Mouse (Mus musculus): Measurements from ENCODE around the gene Zfp36.
A peak's percentile ranks its signal among the peaks of the same experiment; 100 is the strongest.
"Not testable (repeated sequence)": the region's sequence is repeated elsewhere in the genome, so short reads cannot be mapped to it uniquely, and the experiment has no call there.

Zfp36 gene

GRCm38 (mm10) chr7:28380237-28381016, at the start of gene Zfp36:
TSS of gene Zfp36 (minus strand) at chr7:28380253.
- no peak for DNase-seq (ENCODE audit: low spot score)

GRCm38 (mm10) chr7:28427738-28428137, 47.7 kb upstream of the Zfp36 start:
- DNase-seq (ENCODE audit: low spot score): no peak

- no peak for DNase-seq (ENCODE audit: low spot score)
Observed at GRCm38 (mm10) chr7:28423018-28423417, 43.0 kb upstream of the Zfp36 start.

- DNase-seq (ENCODE audit: low spot score): no peak
Observed at GRCm38 (mm10) chr7:28419416-28419815, 39.4 kb upstream of the Zfp36 start.

GRCm38 (mm10) chr7:28418096-28418670, 38.1 kb upstream of the Zfp36 start:
- DNase-seq (ENCODE audit: low spot score): no peak

GRCm38 (mm10) chr7:28417368-28417767, 37.3 kb upstream of the Zfp36 start:
- DNase-seq (ENCODE audit: low spot score): no peak

GRCm38 (mm10) chr7:28412826-28413225, 32.8 kb upstream of the Zfp36 start:
- DNase-seq (ENCODE audit: low spot score): no peak

- DNase-seq (ENCODE audit: low spot score): no peak
Observed at GRCm38 (mm10) chr7:28410841-28411475, 30.9 kb upstream of the Zfp36 start.

GRCm38 (mm10) chr7:28401942-28402341, 21.9 kb upstream of the Zfp36 start:
- no peak for DNase-seq (ENCODE audit: low spot score)

GRCm38 (mm10) chr7:28401030-28401429, 21.0 kb upstream of the Zfp36 start:
- DNase-seq (ENCODE audit: low spot score): no peak

GRCm38 (mm10) chr7:28398696-28399340, 18.8 kb upstream of the Zfp36 start:
- no peak for DNase-seq (ENCODE audit: low spot score)

- no peak for DNase-seq (ENCODE audit: low spot score)
Observed at GRCm38 (mm10) chr7:28398000-28398399, 17.9 kb upstream of the Zfp36 start.

GRCm38 (mm10) chr7:28395425-28395824, 15.4 kb upstream of the Zfp36 start:
- DNase-seq (ENCODE audit: low spot score): no peak

- no peak for DNase-seq (ENCODE audit: low spot score)
Observed at GRCm38 (mm10) chr7:28393272-28393951, 13.4 kb upstream of the Zfp36 start.

- peak; percentile 98 for DNase-seq (ENCODE audit: low spot score)
Observed at GRCm38 (mm10) chr7:28392429-28393271, 12.6 kb upstream of the Zfp36 start, which contains the start of the genes Med29 and Paf1. TSS of gene Med29 (minus strand) at chr7:28392708. TSS of gene Paf1 (plus strand) at chr7:28392951.

GRCm38 (mm10) chr7:28390331-28390730, 10.3 kb upstream of the Zfp36 start:
- no peak for DNase-seq (ENCODE audit: low spot score)

- DNase-seq (ENCODE audit: low spot score): not testable (repeated sequence)
Observed at GRCm38 (mm10) chr7:28387384-28387783, 7.3 kb upstream of the Zfp36 start.

GRCm38 (mm10) chr7:28386877-28387276, 6.8 kb upstream of the Zfp36 start:
- not testable (repeated sequence) for DNase-seq (ENCODE audit: low spot score)

- peak; percentile 90 for DNase-seq (ENCODE audit: low spot score)
Observed at GRCm38 (mm10) chr7:28386462-28386861, 6.4 kb upstream of the Zfp36 start.

GRCm38 (mm10) chr7:28386007-28386406, 6.0 kb upstream of the Zfp36 start:
- DNase-seq (ENCODE audit: low spot score): no peak

- no peak for DNase-seq (ENCODE audit: low spot score)
Observed at GRCm38 (mm10) chr7:28385196-28385595, 5.1 kb upstream of the Zfp36 start.

Measured in embryo, embryonic 10 days (tissue).